Mouse (Mus musculus) neural tube, embryonic 11.5 days (tissue): ENCODE data around the gene Tagln3. TPM values are rescaled to one million over a fixed set of nuclear protein-coding genes. Genes with fewer than 3 reads are reported as not detected.

Experiments used
- ATAC-seq: fragments of 200-750 bp; cut with Nextera tagmentation; 2 replicates; pipeline ENCODE4 v1.8.0; 2017; ENCODE audit warnings: moderate number of reproducible peaks, mild to moderate bottlenecking, moderate TSS enrichment, moderate library complexity; ENCODE audit not compliant: insufficient read depth, low FRiP score, low TSS enrichment
- DNase-seq: peaks from one replicate; pipeline ENCODE4 v3.0.0-alpha.2; 2015; ENCODE audit warnings: low spot score
- H3K27ac ChIP-seq: fragments of 300-500 bp; sonication (generic); 2 replicates; pipeline ENCODE4 v1.5.1; 2014; ENCODE audit warnings: low read depth, mild to moderate bottlenecking, low read length
- H3K27me3 ChIP-seq: fragments of 300-500 bp; sonication (generic); 2 replicates; pipeline ENCODE4 v1.6.1; 2014; ENCODE audit warnings: mild to moderate bottlenecking, low read length, mixed read lengths; ENCODE audit not compliant: control insufficient read depth, insufficient read depth
- H3K36me3 ChIP-seq: fragments of 300-500 bp; sonication (generic); 2 replicates; pipeline ENCODE4 v1.6.1; 2014; ENCODE audit warnings: mild to moderate bottlenecking, low read length, moderate library complexity, mixed read lengths; ENCODE audit not compliant: control insufficient read depth, insufficient read depth
- H3K4me1 ChIP-seq: fragments of 300-500 bp; sonication (generic); 2 replicates; pipeline ENCODE4 v1.6.1; 2014; ENCODE audit warnings: low read length, mixed read lengths; ENCODE audit not compliant: control insufficient read depth, insufficient read depth
- H3K4me2 ChIP-seq: fragments of 300-500 bp; sonication (generic); 2 replicates; pipeline ENCODE4 v1.6.1; 2014; ENCODE audit warnings: low read depth, mild to moderate bottlenecking, moderate library complexity
- H3K4me3 ChIP-seq: fragments of 300-500 bp; sonication (generic); 2 replicates; pipeline ENCODE4 v1.5.1; 2014; ENCODE audit warnings: low read depth, low read length
- H3K9ac ChIP-seq: fragments of 300-500 bp; sonication (generic); 2 replicates; pipeline ENCODE4 v1.6.1; 2014; ENCODE audit warnings: mild to moderate bottlenecking, low read length
- H3K9me3 ChIP-seq: fragments of 300-500 bp; sonication (generic); 2 replicates; pipeline ENCODE4 v1.6.1; 2016; ENCODE audit warnings: low read length; ENCODE audit not compliant: control insufficient read depth
- WGBS: fragments of 180-500 bp; shearing (Covaris S2); extraction: QIAGEN DNeasy Blood & Tissue Kit; methylation state at CpG from one replicate; pipeline ENCODE4 v1.1.7; 2014; 5-methylcytosine and 5-hydroxymethylcytosine counted together
- polyA plus RNA-seq: library from polyadenylated mRNA; unstranded; fragments of >200 nt; fragmentation: Nextera tagmentation; extraction: Ambion mirVana; gene quantifications from 2 replicates; pipeline ENCODE4 v1.2.1, GENCODE M21; 2014

Gene Tagln3
- polyA plus RNA-seq, 1 experiment from 2014 or later: 470 TPM

- Histone ChIP-seq H3K36me3 (peaks cover 3% of the 10 kb centered on the region; the same call in 1 of the 2 replicates), H3K4me1 (no peaks in the 10 kb centered on the region), H3K4me2 (no peak overlapping the region), H3K27me3 (no peaks in the 10 kb centered on the region), H3K4me3 (no peak overlapping the region), H3K9ac (no peak overlapping the region), H3K27ac (no peak overlapping the region), H3K9me3 (no peaks in the 10 kb centered on the region)
- no peak for ATAC-seq
- DNase-seq: no peak
- WGBS: 87% methylated on average over 9 of the region's 9 CpGs
Observed at GRCm38 (mm10) chr16:45758726-45759269, 34.4 kb upstream of the Tagln3 start.

- Histone ChIP-seq H3K9ac (no peak overlapping the region), H3K36me3 (peaks cover 3% of the 10 kb centered on the region; the same call in 1 of the 2 replicates), H3K4me2 (no peak overlapping the region), H3K4me1 (no peaks in the 10 kb centered on the region), H3K27me3 (no peaks in the 10 kb centered on the region), H3K4me3 (no peak overlapping the region), H3K27ac (no peak overlapping the region), H3K9me3 (no peaks in the 10 kb centered on the region)
- 89% methylated on average over 12 of the region's 12 CpGs for WGBS
- DNase-seq (no peak), ATAC-seq (no peak)
Observed at GRCm38 (mm10) chr16:45757421-45758078, 33.1 kb upstream of the Tagln3 start.

GRCm38 (mm10) chr16:45756855-45757254 lies 32.4 kb upstream of the Tagln3 start:
- peaks cover under 1% of the 10 kb centered on the region; the same call in 1 of the 2 replicates for H3K36me3 ChIP-seq
- DNase-seq (peak; percentile 35), ATAC-seq (peak; percentile 71; the same call in 1 of the 2 replicates)
- H3K4me3 ChIP-seq: no peak overlapping the region
- H3K4me1 ChIP-seq: no peaks in the 10 kb centered on the region
- no peaks in the 10 kb centered on the region for H3K27me3 ChIP-seq
- no peak overlapping the region for H3K4me2 ChIP-seq
- H3K9me3 ChIP-seq: no peaks in the 10 kb centered on the region
- no peak overlapping the region for H3K9ac ChIP-seq
- no peak overlapping the region for H3K27ac ChIP-seq
- 48% methylated on average over 9 of the region's 9 CpGs for WGBS

- Histone ChIP-seq H3K27me3 (no peaks in the 10 kb centered on the region), H3K27ac (no peak overlapping the region; the same call in 1 of the 2 replicates), H3K9me3 (no peaks in the 10 kb centered on the region), H3K36me3 (no peaks in the 10 kb centered on the region; the same call in 1 of the 2 replicates), H3K4me2 (no peak overlapping the region), H3K4me1 (peaks cover 7% of the 10 kb centered on the region; the same call in 1 of the 2 replicates), H3K9ac (no peak overlapping the region; the same call in 1 of the 2 replicates), H3K4me3 (no peak overlapping the region)
- 73% methylated on average over 4 of the region's 4 CpGs for WGBS
- DNase-seq (no peak), ATAC-seq (0 out of 2 replicates have a peak, but pooled peaks have one; percentile 24)
Observed at GRCm38 (mm10) chr16:45743591-45744144, 19.3 kb upstream of the Tagln3 start.

- H3K4me2 ChIP-seq: peak within 1 kb of the TSS; percentile 53
- peak within 1 kb of the TSS; percentile 78 for H3K4me3 ChIP-seq
- peaks cover 7% of the 10 kb centered on the region; the same call in 1 of the 2 replicates for H3K4me1 ChIP-seq
- DNase-seq (peak; percentile 99), ATAC-seq (peak; percentile 97)
- H3K9me3 ChIP-seq: no peaks in the 10 kb centered on the region
- peak within 1 kb of the TSS; percentile 97 for H3K9ac ChIP-seq
- under 1% methylated on average over 47 of the region's 51 CpGs for WGBS
- no peaks in the 10 kb centered on the region for H3K27me3 ChIP-seq
- peak within 1 kb of the TSS; percentile 86 for H3K27ac ChIP-seq
- no peaks in the 10 kb centered on the region; the same call in 1 of the 2 replicates for H3K36me3 ChIP-seq
Observed at GRCm38 (mm10) chr16:45742615-45743476, 18.4 kb upstream of the Tagln3 start, which contains the start of gene Abhd10. Gene Abhd10 (minus strand): TSS chr16:45742955.

GRCm38 (mm10) chr16:45737880-45738279 lies 13.5 kb upstream of the Tagln3 start:
- no peak overlapping the region for H3K4me2 ChIP-seq
- H3K36me3 ChIP-seq: peaks cover 2% of the 10 kb centered on the region; the same call in 1 of the 2 replicates

GRCm38 (mm10) chr16:45736724-45737123 lies 12.3 kb upstream of the Tagln3 start:
- peaks cover 7% of the 10 kb centered on the region; the same call in 1 of the 2 replicates for H3K4me1 ChIP-seq
- H3K9ac ChIP-seq: no peak overlapping the region
- H3K27ac ChIP-seq: no peak overlapping the region
- ATAC-seq: no peak
- no peaks in the 10 kb centered on the region for H3K27me3 ChIP-seq
- H3K4me2 ChIP-seq: no peak overlapping the region
- no peak for DNase-seq
- H3K4me3 ChIP-seq: no peak overlapping the region
- WGBS: 95% methylated on average over 3 of the region's 3 CpGs
- no peaks in the 10 kb centered on the region for H3K9me3 ChIP-seq
- peaks cover 2% of the 10 kb centered on the region; the same call in 1 of the 2 replicates for H3K36me3 ChIP-seq

More at GRCm38 (mm10) chr16:45737880-45738279, 13.5 kb upstream of the Tagln3 start:
- H3K4me3 ChIP-seq: no peak overlapping the region
- no peak for DNase-seq
- H3K4me1 ChIP-seq: peaks cover 7% of the 10 kb centered on the region; the same call in 1 of the 2 replicates
- H3K27me3 ChIP-seq: no peaks in the 10 kb centered on the region
- ATAC-seq: no peak
- 93% methylated on average over 8 of the region's 8 CpGs for WGBS
- H3K27ac ChIP-seq: no peak overlapping the region
- H3K9ac ChIP-seq: no peak overlapping the region
- H3K9me3 ChIP-seq: no peaks in the 10 kb centered on the region

- Histone ChIP-seq H3K36me3 (no peaks in the 10 kb centered on the region; the same call in 1 of the 2 replicates), H3K4me2 (no peak overlapping the region), H3K27me3 (no peaks in the 10 kb centered on the region), H3K4me3 (no peak overlapping the region), H3K9ac (no peak overlapping the region), H3K9me3 (no peaks in the 10 kb centered on the region), H3K4me1 (0 out of 2 replicates have a peak, but pooled peaks cover 4% of the 10 kb centered on the region), H3K27ac (no peak overlapping the region)
- WGBS: 82% methylated on average over 5 of the region's 5 CpGs
- no peak for ATAC-seq
- no peak for DNase-seq
Observed at GRCm38 (mm10) chr16:45729163-45729562, 4.8 kb upstream of the Tagln3 start.
